Mouse (Mus musculus) neural tube, embryonic 15.5 days (tissue): ENCODE measurements around the gene Olfr1000. TPM values are rescaled to one million over a fixed set of nuclear protein-coding genes. Genes with fewer than 3 reads are reported as not detected.
A peak's percentile ranks its signal among the peaks of the same experiment; 100 is the strongest.
"Not testable (repeated sequence)": the region's sequence is repeated elsewhere in the genome, so short reads cannot be mapped to it uniquely, and the experiment has no call there.

ENCODE experiments used
- ATAC-seq: fragments of 200-750 bp; cut with Nextera tagmentation; 2 replicates; pipeline ENCODE4 v1.8.0; 2017; ENCODE audit warnings: mild to moderate bottlenecking, moderate TSS enrichment, moderate library complexity; ENCODE audit not compliant: low FRiP score
- H3K27ac ChIP-seq: fragments of 300-500 bp; sonication (generic); replicated peaks from 2 replicates; pipeline ENCODE4 v1.5.1; 2015; ENCODE audit warnings: mild to moderate bottlenecking, inconsistent platforms
- H3K27me3 ChIP-seq: fragments of 300-500 bp; sonication (generic); replicated peaks from 2 replicates; pipeline ENCODE4 v1.6.1; 2015; ENCODE audit warnings: inconsistent platforms
- H3K36me3 ChIP-seq: fragments of 300-500 bp; sonication (generic); 2 replicates; pipeline ENCODE4 v1.6.1; 2015; ENCODE audit warnings: inconsistent platforms
- H3K4me1 ChIP-seq: fragments of 300-500 bp; sonication (generic); 2 replicates; pipeline ENCODE4 v1.6.1; 2015; ENCODE audit warnings: inconsistent platforms
- H3K4me2 ChIP-seq: fragments of 300-500 bp; sonication (generic); 2 replicates; pipeline ENCODE4 v1.6.1; 2015; ENCODE audit warnings: inconsistent platforms, mild to moderate bottlenecking, moderate library complexity
- H3K4me3 ChIP-seq: fragments of 300-500 bp; sonication (generic); replicated peaks from 2 replicates; pipeline ENCODE4 v1.5.1; 2015; ENCODE audit warnings: mild to moderate bottlenecking, inconsistent platforms
- H3K9ac ChIP-seq: fragments of 300-500 bp; sonication (generic); replicated peaks from 2 replicates; pipeline ENCODE4 v1.6.1; 2015; ENCODE audit warnings: mild to moderate bottlenecking, inconsistent platforms
- H3K9me3 ChIP-seq: fragments of 300-500 bp; sonication (generic); replicated peaks from 2 replicates; pipeline ENCODE4 v1.6.1; 2016; ENCODE audit warnings: inconsistent platforms
- WGBS: fragments of 180-500 bp; shearing (Covaris S2); methylation state at CpG from one replicate; pipeline ENCODE4 v1.1.7; 2015; ENCODE audit warnings: mixed read lengths; 5-methylcytosine and 5-hydroxymethylcytosine counted together
- polyA plus RNA-seq: library from polyadenylated mRNA; unstranded; fragments of >200 nt; fragmentation: Nextera tagmentation; extraction: Ambion mirVana; gene quantifications from 2 replicates; pipeline ENCODE4 v1.2.1, GENCODE M21; 2015

The Olfr1000 gene
- polyA plus RNA-seq, result not detected in 2 replicates

GRCm38 (mm10) chr2:85611803-85612202, at the start of gene Olfr1000:
Olfr1000 (minus strand) TSS chr2:85611903.
- no peak for ATAC-seq
- WGBS, result 70% methylated on average over 1 of the region's 1 CpGs
- Histone ChIP-seq H3K27ac (no peak within 1 kb of the TSS), H3K4me1 (no peaks in the 10 kb centered on the region), H3K9ac (no peak within 1 kb of the TSS), H3K4me2 (no peak within 1 kb of the TSS), H3K9me3 (no peaks in the 10 kb centered on the region), H3K4me3 (no peak within 1 kb of the TSS), H3K36me3 (no peaks in the 10 kb centered on the region), H3K27me3 (no peaks in the 10 kb centered on the region)

GRCm38 (mm10) chr2:85650604-85651003, 38.9 kb upstream of the Olfr1000 start, which contains the start of gene Olfr1002:
Olfr1002 (minus strand) TSS chr2:85650704.
- Histone ChIP-seq H3K4me2 (no peak within 1 kb of the TSS), H3K27me3 (no peaks in the 10 kb centered on the region), H3K27ac (no peak within 1 kb of the TSS), H3K9me3 (no peaks in the 10 kb centered on the region), H3K9ac (no peak within 1 kb of the TSS), H3K4me3 (no peak within 1 kb of the TSS), H3K4me1 (no peaks in the 10 kb centered on the region), H3K36me3 (no peaks in the 10 kb centered on the region)
- 92% methylated on average over 1 of the region's 1 CpGs for WGBS
- ATAC-seq, result no peak

- H3K4me2 ChIP-seq, H3K27ac ChIP-seq, H3K36me3 ChIP-seq, ATAC-seq, H3K4me1 ChIP-seq, H3K4me3 ChIP-seq, H3K9ac ChIP-seq, H3K9me3 ChIP-seq, H3K27me3 ChIP-seq: not testable (repeated sequence)
- 95% methylated on average over 2 of the region's 2 CpGs for WGBS
Measured at GRCm38 (mm10) chr2:85588648-85589047, 23.1 kb downstream of the Olfr1000 start, which contains the start of gene Olfr998. Olfr998 (plus strand) TSS chr2:85588948.

GRCm38 (mm10) chr2:85578915-85579314, 32.8 kb downstream of the Olfr1000 start, which contains the start of gene Olfr996:
Olfr996 (plus strand) TSS chr2:85579215.
- Histone ChIP-seq H3K9me3 (no peaks in the 10 kb centered on the region), H3K36me3 (no peaks in the 10 kb centered on the region)

GRCm38 (mm10) chr2:85561187-85561586, 50.5 kb downstream of the Olfr1000 start:
- Histone ChIP-seq H3K4me2 (no peak overlapping the region), H3K9ac (no peak overlapping the region), H3K36me3 (no peaks in the 10 kb centered on the region), H3K9me3 (no peaks in the 10 kb centered on the region), H3K27me3 (no peaks in the 10 kb centered on the region), H3K4me3 (no peak overlapping the region), H3K27ac (no peak overlapping the region), H3K4me1 (no peaks in the 10 kb centered on the region)
- peak; percentile 61; the same call in 1 of the 2 replicates for ATAC-seq
- WGBS, result 22% methylated on average over 4 of the region's 4 CpGs

More at GRCm38 (mm10) chr2:85578915-85579314, 32.8 kb downstream of the Olfr1000 start, which contains the start of gene Olfr996:
- no peak for ATAC-seq
- H3K27ac ChIP-seq, result no peak within 1 kb of the TSS
- H3K4me1 ChIP-seq, result no peaks in the 10 kb centered on the region
- no peak within 1 kb of the TSS for H3K4me2 ChIP-seq
- no peak within 1 kb of the TSS for H3K9ac ChIP-seq
- H3K4me3 ChIP-seq, result no peak within 1 kb of the TSS
- no peaks in the 10 kb centered on the region for H3K27me3 ChIP-seq

- H3K4me1 ChIP-seq, result no peaks in the 10 kb centered on the region
- no peak overlapping the region for H3K4me3 ChIP-seq
- H3K36me3 ChIP-seq, result no peaks in the 10 kb centered on the region
- no peaks in the 10 kb centered on the region for H3K27me3 ChIP-seq
- 69% methylated on average over 4 of the region's 4 CpGs for WGBS
- no peak overlapping the region for H3K9ac ChIP-seq
- H3K9me3 ChIP-seq, result no peaks in the 10 kb centered on the region
- no peak for ATAC-seq
- no peak overlapping the region for H3K27ac ChIP-seq
- no peak overlapping the region for H3K4me2 ChIP-seq
Measured at GRCm38 (mm10) chr2:85560226-85560625, 51.5 kb downstream of the Olfr1000 start.

Other genes with a start within 250 kb of the Olfr1000 start
- not detected in 2 replicates for gene Olfr988, start 248.7 kb downstream of the Olfr1000 start, polyA plus RNA-seq
- gene Olfr992, start 202.4 kb downstream of the Olfr1000 start, polyA plus RNA-seq, result not detected in 2 replicates
- not detected in 2 replicates for gene Olfr993, start 197.0 kb downstream of the Olfr1000 start, polyA plus RNA-seq
- not detected in 2 replicates for gene Olfr994, start 175.5 kb downstream of the Olfr1000 start, polyA plus RNA-seq
- not detected in 2 replicates for gene Olfr995, start 168.3 kb downstream of the Olfr1000 start, polyA plus RNA-seq
- 0.29 and 0.88 TPM in 2 replicates for gene 4833423E24Rik, start 92.9 kb downstream of the Olfr1000 start, polyA plus RNA-seq
- gene Olfr996, start 32.7 kb downstream of the Olfr1000 start, polyA plus RNA-seq, result not detected in 2 replicates
- not detected in 2 replicates for gene Olfr998, start 23.0 kb downstream of the Olfr1000 start, polyA plus RNA-seq
- gene Olfr1002, start 38.8 kb upstream of the Olfr1000 start, polyA plus RNA-seq, result not detected in 2 replicates
- not detected in 2 replicates for gene Olfr154, start 52.6 kb upstream of the Olfr1000 start, polyA plus RNA-seq
- not detected in 2 replicates for gene Olfr1006, start 66.9 kb upstream of the Olfr1000 start, polyA plus RNA-seq
- gene Olfr1008, start 77.5 kb upstream of the Olfr1000 start, polyA plus RNA-seq, result not detected in 2 replicates
- gene Olfr1009, start 103.5 kb upstream of the Olfr1000 start, polyA plus RNA-seq, result not detected in 2 replicates
- not detected in 2 replicates for gene Olfr1012, start 150.9 kb upstream of the Olfr1000 start, polyA plus RNA-seq
- gene Olfr1013, start 155.2 kb upstream of the Olfr1000 start, polyA plus RNA-seq, result not detected in 2 replicates
- not detected in 2 replicates for gene Olfr1014, start 160.8 kb upstream of the Olfr1000 start, polyA plus RNA-seq
- not detected in 2 replicates for gene Olfr1015, start 170.1 kb upstream of the Olfr1000 start, polyA plus RNA-seq
- gene Olfr1016, start 190.6 kb upstream of the Olfr1000 start, polyA plus RNA-seq, result not detected in 2 replicates
- not detected in 2 replicates for gene Olfr1018, start 206.6 kb upstream of the Olfr1000 start, polyA plus RNA-seq
- not detected in 2 replicates for gene Olfr1019, start 233.6 kb upstream of the Olfr1000 start, polyA plus RNA-seq
- not detected in 2 replicates for gene Olfr1020, start 235.1 kb upstream of the Olfr1000 start, polyA plus RNA-seq